Mouse (Mus musculus) E14TG2a.4 (cell line): ENCODE data around the gene 2210017I01Rik.

Experiments used
- CTCF ChIP-seq: conservative IDR thresholded peaks from 2 replicates; pipeline ENCODE4 v1.5.1; 2014; ENCODE audit warnings: low read length
- NANOG ChIP-seq: IDR thresholded peaks from 2 replicates; pipeline ENCODE4 v1.6.1; 2014; ENCODE audit warnings: borderline replicate concordance, low read length, mixed read lengths

DNA sequence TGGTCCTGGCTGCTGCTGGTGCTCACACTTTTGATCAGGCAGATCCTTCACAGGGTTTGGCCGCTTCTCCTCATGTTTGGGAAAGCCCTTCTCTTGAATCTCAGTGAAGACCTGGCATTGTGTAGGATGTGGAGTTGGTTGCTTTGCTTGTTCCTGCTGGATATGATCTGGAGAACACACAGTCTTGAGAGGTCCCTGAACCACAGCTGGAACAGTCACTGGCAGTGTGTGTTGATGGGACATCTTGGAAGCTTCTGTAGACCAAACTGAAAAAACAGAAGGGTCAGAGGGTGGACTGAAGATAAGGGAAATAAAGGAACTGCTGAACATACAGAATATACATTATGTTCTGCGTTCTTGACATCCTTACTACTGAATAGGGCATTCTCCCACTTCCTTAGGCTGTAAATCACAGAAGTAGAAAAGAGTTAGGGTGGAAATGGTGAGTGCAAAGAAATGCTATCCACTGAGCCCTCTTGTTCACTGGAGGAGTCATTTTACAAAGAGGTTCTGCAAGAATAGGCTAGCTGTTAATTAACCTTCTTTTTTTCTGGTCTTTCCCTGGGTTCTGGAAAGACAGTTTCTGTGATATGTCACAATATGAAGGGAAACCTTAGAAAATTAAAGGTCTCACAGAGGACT is 34.7 kb downstream of the 2210017I01Rik start:
- TF ChIP-seq CTCF (no peak), NANOG (no peak)
